Mouse (Mus musculus): ENCODE results near the gene Sept6.

Gene Sept6

GRCm38 (mm10) chrX:36870372-36870771 lies 121.2 kb downstream of the Sept6 start:
- no peak for DNase-seq (ENCODE audit: low read depth in 2 of 2, low spot score in 2 of 2)

DNA sequence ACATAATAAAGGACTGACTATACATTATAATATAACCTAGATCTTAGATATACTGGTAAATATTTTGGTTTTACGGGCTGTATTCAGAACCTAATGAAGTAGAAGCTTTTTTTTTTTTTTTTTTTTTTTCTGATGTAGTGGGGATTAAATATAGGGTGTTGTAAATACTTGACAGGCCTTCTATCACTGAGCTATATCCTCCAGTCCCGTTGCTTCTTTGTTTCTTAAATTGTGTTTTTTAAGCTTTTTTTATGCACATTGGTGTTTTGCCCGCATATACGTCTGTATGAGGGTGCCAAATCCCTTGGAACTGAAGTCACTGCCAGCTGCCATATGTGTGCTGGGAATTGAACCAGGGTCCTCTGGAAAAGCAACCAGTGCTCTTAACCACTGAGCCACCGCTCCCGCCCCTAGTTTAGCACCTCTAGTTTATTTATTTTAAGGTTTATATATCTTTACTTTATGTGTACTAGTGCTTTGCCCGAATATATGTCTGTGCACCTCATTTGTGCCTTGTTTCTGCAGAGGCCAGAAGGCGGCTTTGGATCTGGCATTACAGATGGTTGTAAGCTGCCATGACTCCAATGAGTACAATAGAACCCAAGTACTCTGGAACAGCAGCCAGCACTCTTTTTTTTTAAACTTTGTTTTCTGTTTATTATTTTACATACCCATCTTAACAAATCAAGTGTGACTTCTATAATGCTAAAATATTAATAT lies 126.8 kb downstream of the Sept6 start:
- DNase-seq (ENCODE audit: low read depth in 2 of 2, low spot score in 2 of 2) = no peak

DNA sequence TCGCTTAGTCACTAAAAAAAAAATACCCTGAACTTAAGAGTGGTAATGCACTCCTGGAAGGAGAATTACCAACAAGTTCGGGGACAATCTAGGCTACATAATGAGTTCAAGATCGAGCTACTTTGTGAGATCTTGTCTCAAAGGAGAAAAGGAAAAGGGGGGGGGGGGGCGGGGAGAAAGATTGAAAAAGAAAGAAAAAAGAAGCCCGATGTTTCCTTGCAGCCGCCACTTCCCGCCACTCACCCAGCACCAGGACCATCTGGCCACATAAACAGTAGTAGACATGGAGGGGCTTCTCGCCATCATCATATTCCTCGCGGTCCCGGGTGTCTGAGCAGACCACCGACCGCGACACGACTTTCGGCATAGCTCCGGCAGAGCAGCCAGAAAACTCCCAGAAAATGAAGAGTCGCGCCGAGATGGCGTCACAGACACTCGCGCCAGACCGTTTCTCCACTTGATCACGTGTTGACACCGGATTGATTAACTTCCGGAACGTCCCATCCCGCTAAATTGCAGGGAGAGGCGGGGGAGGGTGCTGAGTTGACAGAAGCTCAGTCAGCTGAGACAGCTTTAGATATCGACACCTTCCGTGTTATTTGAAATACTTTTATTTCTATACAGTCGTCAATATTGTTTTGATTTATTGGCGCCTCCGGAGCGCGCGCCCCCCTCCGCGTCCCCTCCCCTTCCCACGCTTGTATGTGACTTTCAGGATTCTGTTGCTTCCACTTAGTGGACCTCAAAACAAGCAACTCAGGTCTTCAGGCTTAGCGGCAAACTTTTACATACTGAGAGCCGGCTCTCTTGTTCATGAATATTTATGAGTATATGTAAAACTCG lies 127.6 kb downstream of the Sept6 start:
- DNase-seq (ENCODE audit: low read depth in 2 of 2, low spot score in 2 of 2) = peak; percentile 62 to 76
